Mouse (Mus musculus): Measurements from ENCODE around the gene Zfp687. TPM values are rescaled to one million over a fixed set of nuclear protein-coding genes. Genes with fewer than 3 reads are reported as not detected.

The Zfp687 gene
- polyA plus RNA-seq, 1 experiment from 2014 or later = 23.3 TPM

Small RNAs within 50 kb of the gene (microRNA-seq; reads per million reads assigned to microRNA genes)
- gene Mir7013 = 1.2 reads per million

Other genes with a start within 250 kb of the Zfp687 start
- gene Cgn, start 229.0 kb downstream of the Zfp687 start, polyA plus RNA-seq (2015; fragmentation: Nextera tagmentation; extraction: Ambion mirVana) = 33.6 and 37.7 TPM in 2 replicates
- 14.6 and 16.9 TPM in 2 replicates for gene Pogz, start 177.9 kb downstream of the Zfp687 start, polyA plus RNA-seq (2015; fragmentation: Nextera tagmentation; extraction: Ambion mirVana)
- gene Psmb4, start 128.5 kb downstream of the Zfp687 start, polyA plus RNA-seq (2015; fragmentation: Nextera tagmentation; extraction: Ambion mirVana) = 306 and 339 TPM in 2 replicates
- gene Selenbp1, start 82.4 kb downstream of the Zfp687 start, polyA plus RNA-seq (2015; fragmentation: Nextera tagmentation; extraction: Ambion mirVana) = 341 and 430 TPM in 2 replicates
- gene Rfx5, start 61.4 kb downstream of the Zfp687 start, polyA plus RNA-seq (2015; fragmentation: Nextera tagmentation; extraction: Ambion mirVana) = 8.9 and 10.0 TPM in 2 replicates
- 25.1 and 25.7 TPM in 2 replicates for gene Pi4kb, start 40.7 kb downstream of the Zfp687 start, polyA plus RNA-seq (2015; fragmentation: Nextera tagmentation; extraction: Ambion mirVana)
- 223 and 224 TPM in 2 replicates for gene Psmd4, start 27.2 kb upstream of the Zfp687 start, polyA plus RNA-seq (2015; fragmentation: Nextera tagmentation; extraction: Ambion mirVana)
- gene Pip5k1a, start 91.5 kb upstream of the Zfp687 start, polyA plus RNA-seq (2015; fragmentation: Nextera tagmentation; extraction: Ambion mirVana) = 19.5 and 20.2 TPM in 2 replicates
- 152 and 156 TPM in 2 replicates for gene Vps72, start 95.6 kb upstream of the Zfp687 start, polyA plus RNA-seq (2015; fragmentation: Nextera tagmentation; extraction: Ambion mirVana)
- gene Tmod4, start 109.0 kb upstream of the Zfp687 start, polyA plus RNA-seq (2015; fragmentation: Nextera tagmentation; extraction: Ambion mirVana) = 2.7 and 4.4 TPM in 2 replicates
- 69.9 and 79.0 TPM in 2 replicates for gene Scnm1, start 118.6 kb upstream of the Zfp687 start, polyA plus RNA-seq (2015; fragmentation: Nextera tagmentation; extraction: Ambion mirVana)
- 16.2 and 16.9 TPM in 2 replicates for gene Lysmd1, start 118.6 kb upstream of the Zfp687 start, polyA plus RNA-seq (2015; fragmentation: Nextera tagmentation; extraction: Ambion mirVana)
- gene Tnfaip8l2, start 126.9 kb upstream of the Zfp687 start, polyA plus RNA-seq (2015; fragmentation: Nextera tagmentation; extraction: Ambion mirVana) = 4.0 and 5.4 TPM in 2 replicates
- 3.2 and 4.1 TPM in 2 replicates for gene Sema6c, start 145.0 kb upstream of the Zfp687 start, polyA plus RNA-seq (2015; fragmentation: Nextera tagmentation; extraction: Ambion mirVana)
- gene Gabpb2, start 202.5 kb upstream of the Zfp687 start, polyA plus RNA-seq (2015; fragmentation: Nextera tagmentation; extraction: Ambion mirVana) = 10.0 and 10.2 TPM in 2 replicates
- gene Cdc42se1, start 213.3 kb upstream of the Zfp687 start, polyA plus RNA-seq (2015; fragmentation: Nextera tagmentation; extraction: Ambion mirVana) = 118 and 123 TPM in 2 replicates
- 12.0 TPM in 2 replicates for gene Mllt11, start 216.7 kb upstream of the Zfp687 start, polyA plus RNA-seq (2015; fragmentation: Nextera tagmentation; extraction: Ambion mirVana)
- 0.29 and 0.50 TPM in 2 replicates for gene Gm128, start 226.2 kb upstream of the Zfp687 start, polyA plus RNA-seq (2015; fragmentation: Nextera tagmentation; extraction: Ambion mirVana)
- gene Bnipl, start 235.7 kb upstream of the Zfp687 start, polyA plus RNA-seq (2015; fragmentation: Nextera tagmentation; extraction: Ambion mirVana) = 4.6 and 5.7 TPM in 2 replicates

All from lung, embryonic 16.5 days (tissue).